Mouse (Mus musculus): ENCODE measurements around the gene Agpat3. TPM values are rescaled to one million over a fixed set of nuclear protein-coding genes. Genes with fewer than 3 reads are reported as not detected.
A peak's percentile ranks its signal among the peaks of the same experiment; 100 is the strongest.

Agpat3 gene
- total RNA-seq, 2 experiments from 2014 or later, result 217 to 218 TPM

GRCm38 (mm10) chr10:78297576-78298484 lies 54.5 kb downstream of the Agpat3 start:
- peak; percentile 30 to 65 for DNase-seq (ENCODE audit: low spot score in 2 of 2)

GRCm38 (mm10) chr10:78296980-78297379 lies 55.3 kb downstream of the Agpat3 start:
- DNase-seq (ENCODE audit: low spot score in 2 of 2), result no peak

- DNase-seq (ENCODE audit: low spot score in 2 of 2), result no peak
Observed at GRCm38 (mm10) chr10:78296371-78296770, 55.9 kb downstream of the Agpat3 start.

GRCm38 (mm10) chr10:78293576-78293975 lies 58.7 kb downstream of the Agpat3 start:
- DNase-seq (ENCODE audit: low spot score in 2 of 2), result no peak

GRCm38 (mm10) chr10:78292381-78292780 lies 59.9 kb downstream of the Agpat3 start:
- no peak for DNase-seq (ENCODE audit: low spot score in 2 of 2)

- no peak for DNase-seq (ENCODE audit: low spot score in 2 of 2)
Observed at GRCm38 (mm10) chr10:78290730-78291535, 61.4 kb downstream of the Agpat3 start.

- no peak for DNase-seq (ENCODE audit: low spot score in 2 of 2)
Observed at GRCm38 (mm10) chr10:78288896-78289295, 63.4 kb downstream of the Agpat3 start.

GRCm38 (mm10) chr10:78288135-78288534 lies 64.2 kb downstream of the Agpat3 start:
- DNase-seq (ENCODE audit: low spot score in 2 of 2), result no peak

- no peak for DNase-seq (ENCODE audit: low spot score in 2 of 2)
Observed at GRCm38 (mm10) chr10:78287465-78288132, 64.7 kb downstream of the Agpat3 start.

- DNase-seq (ENCODE audit: low spot score in 2 of 2), result no peak
Observed at GRCm38 (mm10) chr10:78285959-78286358, 66.3 kb downstream of the Agpat3 start.

- DNase-seq (ENCODE audit: low spot score in 2 of 2), result no peak
Observed at GRCm38 (mm10) chr10:78285409-78285808, 66.9 kb downstream of the Agpat3 start.

GRCm38 (mm10) chr10:78284812-78285211 lies 67.5 kb downstream of the Agpat3 start:
- DNase-seq (ENCODE audit: low spot score in 2 of 2), result no peak

GRCm38 (mm10) chr10:78282411-78282810 lies 69.9 kb downstream of the Agpat3 start:
- DNase-seq (ENCODE audit: low spot score in 2 of 2), result no peak

GRCm38 (mm10) chr10:78280486-78280885 lies 71.8 kb downstream of the Agpat3 start:
- no peak for DNase-seq (ENCODE audit: low spot score in 2 of 2)

GRCm38 (mm10) chr10:78279210-78279609 lies 73.1 kb downstream of the Agpat3 start:
- peak in 1 of 2 experiments; percentile 68 for DNase-seq (ENCODE audit: low spot score in 2 of 2)

GRCm38 (mm10) chr10:78277835-78278234 lies 74.5 kb downstream of the Agpat3 start:
- no peak for DNase-seq (ENCODE audit: low spot score in 2 of 2)

- no peak for DNase-seq (ENCODE audit: low spot score in 2 of 2)
Observed at GRCm38 (mm10) chr10:78276242-78276641, 76.0 kb downstream of the Agpat3 start.

- no peak for DNase-seq (ENCODE audit: low spot score in 2 of 2)
Observed at GRCm38 (mm10) chr10:78272932-78273331, 79.4 kb downstream of the Agpat3 start.

GRCm38 (mm10) chr10:78265881-78266280 lies 86.4 kb downstream of the Agpat3 start:
- no peak for DNase-seq (ENCODE audit: low spot score in 2 of 2)

- DNase-seq (ENCODE audit: low spot score in 2 of 2), result no peak
Observed at GRCm38 (mm10) chr10:78264735-78265134, 87.6 kb downstream of the Agpat3 start.

GRCm38 (mm10) chr10:78260916-78261650 lies 91.2 kb downstream of the Agpat3 start:
- no peak for DNase-seq (ENCODE audit: low spot score in 2 of 2)
